Mouse (Mus musculus) kidney, postnatal 10 days (tissue): Measurements from ENCODE around the gene Pcnx2.
A peak's percentile ranks its signal among the peaks of the same experiment; 100 is the strongest.

Source experiments
- DNase-seq: peaks from one replicate; pipeline ENCODE4 v3.0.0; 2021; ENCODE audit warnings: mixed read lengths

The Pcnx2 gene

GRCm38 (mm10) chr8:125816742-125817141 lies 81.4 kb downstream of the Pcnx2 start:
- DNase-seq: no peak

GRCm38 (mm10) chr8:125808826-125809225 lies 89.3 kb downstream of the Pcnx2 start:
- no peak for DNase-seq

- DNase-seq: no peak
Measured at GRCm38 (mm10) chr8:125807905-125808310, 90.2 kb downstream of the Pcnx2 start.

DNA sequence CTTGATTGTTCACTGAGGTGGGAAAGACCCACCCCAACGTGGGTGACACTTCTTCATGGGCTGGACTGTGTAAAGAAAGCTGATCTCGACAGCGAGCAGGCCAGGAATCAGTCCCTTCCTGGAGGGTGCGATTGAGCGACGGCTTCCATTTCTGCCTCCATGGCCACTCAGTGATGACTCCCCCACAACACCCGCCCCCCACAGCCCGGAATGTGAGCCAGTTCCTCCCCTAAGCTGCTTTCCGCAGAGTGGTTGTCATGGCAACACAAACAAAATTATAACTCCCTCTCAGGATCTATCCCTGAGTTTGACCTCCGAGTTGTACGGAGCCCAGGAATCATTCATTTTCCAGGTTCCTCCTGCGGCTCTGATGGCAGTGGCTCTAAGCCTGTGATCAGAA lies 91.7 kb downstream of the Pcnx2 start:
- no peak for DNase-seq

DNA sequence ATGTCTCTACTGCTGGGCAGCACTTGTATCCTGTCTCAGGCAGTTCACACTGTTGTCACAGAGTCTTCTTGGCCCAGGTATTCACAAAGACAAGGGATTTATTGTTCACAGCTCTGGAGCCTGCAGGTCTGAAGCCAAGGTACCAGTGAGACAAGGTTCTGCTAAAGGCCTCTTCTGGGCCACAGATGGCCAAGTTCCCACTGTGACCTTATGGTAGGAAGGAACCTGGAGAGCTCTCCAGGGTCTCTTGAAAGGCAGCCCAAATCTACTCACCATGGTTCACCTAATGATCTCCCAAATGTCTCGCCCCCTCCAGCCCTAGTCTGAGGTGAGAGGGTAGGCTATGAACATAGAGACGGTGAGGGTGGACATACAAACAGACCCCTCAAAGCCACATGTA lies 101.1 kb downstream of the Pcnx2 start:
- DNase-seq: no peak

GRCm38 (mm10) chr8:125795341-125795740 lies 102.8 kb downstream of the Pcnx2 start:
- DNase-seq: peak; percentile 37

DNA sequence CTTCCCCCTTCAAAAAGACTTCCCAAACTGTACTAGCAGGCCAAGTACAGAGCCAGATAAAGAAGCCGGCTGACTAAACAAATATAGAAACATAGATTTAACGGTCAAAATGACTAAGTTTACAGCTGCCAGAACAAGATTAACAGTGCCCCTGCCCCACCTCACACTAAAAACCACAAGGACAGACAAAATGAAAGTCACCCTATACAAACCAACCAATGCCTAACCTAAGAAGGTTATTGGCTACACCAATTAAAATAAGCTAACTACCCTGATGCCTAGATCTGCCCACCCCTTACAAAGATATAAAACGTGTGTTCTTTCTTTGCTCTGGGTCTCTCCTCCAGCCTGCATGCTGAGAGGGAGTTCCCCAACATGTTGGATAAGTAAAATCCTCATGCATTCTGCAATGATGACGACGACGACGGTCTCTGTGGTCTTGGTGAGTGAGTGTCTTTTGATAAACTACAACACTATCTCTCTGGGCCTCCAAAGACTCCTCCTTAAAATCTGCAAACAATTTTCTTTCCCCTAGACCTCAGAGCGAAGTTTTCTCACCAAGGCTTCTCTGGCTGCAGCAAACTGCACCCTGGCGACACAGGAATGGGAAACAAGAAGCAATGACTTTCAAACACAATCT lies 105.2 kb downstream of the Pcnx2 start:
- DNase-seq: no peak

GRCm38 (mm10) chr8:125786886-125787285 lies 111.2 kb downstream of the Pcnx2 start:
- DNase-seq: no peak

DNA sequence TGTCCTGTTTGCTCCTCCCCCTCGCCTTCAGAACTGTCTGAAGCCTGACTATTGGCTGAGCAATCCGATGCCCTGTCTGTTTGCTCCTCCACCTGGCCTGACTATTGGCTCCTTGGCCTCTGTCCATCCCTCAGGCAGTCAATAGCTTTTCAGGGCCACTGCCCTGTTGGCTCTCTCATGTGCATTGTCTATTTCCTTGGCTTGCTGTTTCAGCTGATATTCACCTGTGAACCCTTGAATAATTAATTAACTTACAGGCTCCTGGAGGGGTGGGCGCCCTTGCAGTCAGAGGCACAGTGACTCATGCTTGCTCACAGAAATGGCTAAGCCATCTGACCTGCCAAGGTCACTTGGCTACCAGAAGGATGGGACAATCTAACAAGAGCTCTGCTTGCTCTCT lies 116.0 kb downstream of the Pcnx2 start:
- peak; percentile 41 for DNase-seq

- DNase-seq: peak; percentile 58
Measured at GRCm38 (mm10) chr8:125779656-125780055, 118.5 kb downstream of the Pcnx2 start.

- no peak for DNase-seq
Measured at GRCm38 (mm10) chr8:125778919-125779318, 119.2 kb downstream of the Pcnx2 start.

DNA sequence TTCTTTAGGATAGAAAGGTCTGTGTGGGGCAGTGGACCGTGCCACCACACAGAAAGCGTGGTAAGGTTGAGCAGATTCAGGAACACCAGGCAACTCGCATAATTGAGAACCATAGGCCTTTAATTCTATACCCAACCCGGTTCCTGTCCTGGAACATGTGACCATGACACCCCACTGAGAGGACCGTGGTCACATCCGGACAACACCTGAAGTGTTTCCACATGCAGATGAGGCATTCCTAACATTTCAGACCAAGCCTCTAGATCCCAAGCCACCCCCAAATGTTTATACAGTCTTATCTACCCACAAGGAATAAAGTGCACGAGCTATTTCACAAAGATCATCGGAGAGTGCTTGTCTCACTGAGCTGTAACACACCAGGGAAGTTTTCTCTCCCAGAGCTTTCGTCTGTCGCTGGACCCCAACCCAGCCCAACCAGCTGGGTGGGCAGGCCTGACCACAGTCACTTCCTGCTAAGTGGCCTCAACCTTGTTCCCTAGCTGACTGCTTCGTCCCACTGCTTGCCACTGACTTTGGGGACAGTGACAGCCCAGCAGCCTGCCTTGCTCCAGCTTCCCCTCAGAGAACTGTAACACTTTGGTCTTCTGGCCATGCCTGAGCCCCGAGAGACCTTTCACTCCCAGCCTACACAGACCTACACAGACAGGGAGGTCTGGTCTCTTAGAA lies 120.5 kb downstream of the Pcnx2 start:
- DNase-seq: no peak

DNA sequence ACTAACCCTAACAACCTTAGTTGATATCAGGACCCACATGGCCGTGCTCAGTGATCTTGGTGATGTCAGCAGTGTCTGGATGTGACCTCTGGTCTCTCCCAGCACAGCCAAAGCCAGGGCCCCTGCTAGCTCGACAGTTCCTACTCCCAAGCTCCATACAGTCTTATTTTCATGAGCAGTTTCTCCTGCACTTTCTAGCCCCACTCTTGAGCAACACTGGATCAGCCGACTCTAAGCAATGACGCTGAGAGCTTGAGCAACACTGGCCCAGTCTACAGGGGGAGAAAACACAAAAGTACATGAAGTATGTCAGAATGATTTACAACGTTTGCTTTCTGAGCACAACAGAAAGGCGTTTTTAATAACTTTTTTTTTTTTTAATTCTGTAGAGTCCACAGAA lies 121.3 kb downstream of the Pcnx2 start:
- no peak for DNase-seq

GRCm38 (mm10) chr8:125776314-125776713 lies 121.8 kb downstream of the Pcnx2 start:
- DNase-seq: no peak

- DNase-seq: no peak
Measured at GRCm38 (mm10) chr8:125775031-125775430, 123.1 kb downstream of the Pcnx2 start.

- no peak for DNase-seq
Measured at GRCm38 (mm10) chr8:125773281-125773803, 124.8 kb downstream of the Pcnx2 start.

GRCm38 (mm10) chr8:125772300-125772699 lies 125.8 kb downstream of the Pcnx2 start:
- no peak for DNase-seq

- no peak for DNase-seq
Measured at GRCm38 (mm10) chr8:125768079-125768478, 130.0 kb downstream of the Pcnx2 start.

DNA sequence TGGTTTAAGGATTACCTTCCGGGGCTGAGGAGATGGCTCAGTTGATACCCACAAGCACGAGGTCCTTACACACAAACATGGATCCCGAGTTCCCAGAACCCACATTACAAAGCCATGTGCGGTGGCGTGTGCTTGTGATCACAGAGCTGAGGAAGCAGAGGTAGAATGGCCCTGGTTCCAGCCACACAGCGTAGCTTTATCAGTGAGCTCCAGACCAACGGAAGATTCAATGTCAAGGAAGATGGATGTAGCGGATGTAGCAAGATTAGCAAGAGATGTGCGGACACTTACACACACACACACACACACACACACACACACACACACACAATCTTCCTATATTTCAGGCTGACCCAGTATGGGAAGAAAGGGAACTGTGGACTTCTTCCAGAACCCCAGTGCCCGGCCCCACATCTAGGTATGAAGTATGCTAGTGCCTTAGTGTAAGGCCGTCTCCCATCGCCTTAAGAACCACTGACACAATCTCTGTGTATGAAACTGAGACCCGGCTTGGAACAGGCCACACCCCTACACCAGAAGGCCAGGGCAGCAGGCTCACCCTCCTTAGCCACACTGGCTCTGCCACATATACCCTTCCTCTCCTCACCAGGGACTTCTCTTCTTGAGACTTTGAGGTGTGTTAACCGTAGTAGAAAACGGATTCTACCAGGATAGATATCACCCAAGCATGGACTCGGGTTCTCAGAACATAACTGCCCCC lies 134.9 kb downstream of the Pcnx2 start:
- no peak for DNase-seq

DNA sequence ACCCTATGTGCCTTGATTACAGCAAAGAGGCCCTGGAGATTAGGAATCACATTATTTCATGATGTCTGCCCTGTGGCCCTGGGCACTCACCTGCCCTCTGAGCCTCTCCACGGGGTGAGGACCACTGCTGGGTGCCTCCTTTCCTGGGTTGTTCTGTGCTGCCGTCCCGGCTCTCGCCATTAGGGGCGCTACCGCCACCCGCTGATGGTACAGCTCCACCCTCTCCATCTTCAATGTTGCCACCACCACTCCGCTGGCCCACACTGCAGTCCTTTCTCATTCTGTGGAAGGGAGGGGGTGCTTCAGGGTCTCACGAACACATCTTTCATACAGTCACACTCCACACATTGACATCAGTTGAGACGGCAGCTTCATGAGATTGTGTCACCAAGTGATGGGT lies 139.1 kb downstream of the Pcnx2 start:
- DNase-seq: peak; percentile 48

- DNase-seq: no peak
Measured at GRCm38 (mm10) chr8:125757106-125757496, 141.0 kb downstream of the Pcnx2 start.

DNA sequence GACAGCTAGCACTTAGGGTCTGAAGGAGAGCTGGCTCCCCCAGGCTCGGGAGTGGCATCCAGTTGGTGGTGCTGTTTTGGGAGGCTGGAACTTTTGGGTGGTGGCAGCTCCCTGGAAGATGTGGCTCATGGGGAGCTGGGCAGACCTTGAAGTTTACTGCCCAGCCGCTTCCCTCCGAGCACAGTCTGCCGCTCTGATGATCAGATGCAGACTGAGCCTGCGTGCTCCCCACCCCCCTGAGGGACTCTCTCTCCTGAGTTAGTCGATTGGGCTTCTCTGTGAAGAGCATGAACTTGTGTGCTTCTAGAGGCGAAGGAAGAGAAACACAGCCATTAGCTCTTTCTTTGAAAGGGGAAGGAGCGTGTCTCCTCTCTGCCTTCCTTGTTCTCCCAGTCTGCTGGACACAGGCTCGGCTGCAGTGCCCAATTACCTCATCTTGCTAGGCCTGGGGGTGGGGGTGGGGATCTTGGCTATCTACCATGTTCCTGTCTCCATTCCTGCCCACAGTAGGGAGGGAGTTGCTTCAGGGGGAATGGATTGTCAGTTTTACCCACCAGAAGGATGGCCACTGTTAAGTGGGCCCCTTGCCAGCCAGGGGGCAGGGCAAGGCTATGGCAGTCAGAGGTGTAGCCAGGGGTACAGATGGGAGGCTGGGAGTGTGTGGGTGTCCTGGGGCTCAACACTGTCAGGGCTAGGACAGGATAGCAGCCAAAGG lies 141.6 kb downstream of the Pcnx2 start:
- DNase-seq: no peak

GRCm38 (mm10) chr8:125755896-125756295 lies 142.2 kb downstream of the Pcnx2 start:
- no peak for DNase-seq
